Mouse (Mus musculus): Measurements from ENCODE around the gene Chic2.
A peak's percentile ranks its signal among the peaks of the same experiment; 100 is the strongest.

The Chic2 gene

GRCm38 (mm10) chr5:74975507-74975906 is 69.1 kb downstream of the Chic2 start:
- no peak for DNase-seq (ENCODE audit: low spot score in 2 of 2)

- peak; percentile 87 to 88 for DNase-seq (ENCODE audit: low spot score in 2 of 2)
Measured at GRCm38 (mm10) chr5:74974726-74975411, 69.7 kb downstream of the Chic2 start.

- peak; percentile 65 to 67 for DNase-seq (ENCODE audit: low spot score in 2 of 2)
Measured at GRCm38 (mm10) chr5:74974061-74974581, 70.5 kb downstream of the Chic2 start.

GRCm38 (mm10) chr5:74971418-74971817 is 73.2 kb downstream of the Chic2 start:
- no peak for DNase-seq (ENCODE audit: low spot score in 2 of 2)

- no peak for DNase-seq (ENCODE audit: low spot score in 2 of 2)
Measured at GRCm38 (mm10) chr5:74969341-74969740, 75.2 kb downstream of the Chic2 start.

GRCm38 (mm10) chr5:74967882-74968281 is 76.7 kb downstream of the Chic2 start:
- no peak for DNase-seq (ENCODE audit: low spot score in 2 of 2)

- no peak for DNase-seq (ENCODE audit: low spot score in 2 of 2)
Measured at GRCm38 (mm10) chr5:74966891-74967290, 77.7 kb downstream of the Chic2 start.

GRCm38 (mm10) chr5:74962771-74963170 is 81.8 kb downstream of the Chic2 start:
- no peak for DNase-seq (ENCODE audit: low spot score in 2 of 2)

GRCm38 (mm10) chr5:74960840-74961543 is 83.6 kb downstream of the Chic2 start:
- peak in 1 of 2 experiments; percentile 78 for DNase-seq (ENCODE audit: low spot score in 2 of 2)

- DNase-seq (ENCODE audit: low spot score in 2 of 2) = no peak
Measured at GRCm38 (mm10) chr5:74960306-74960705, 84.3 kb downstream of the Chic2 start.

- DNase-seq (ENCODE audit: low spot score in 2 of 2) = no peak
Measured at GRCm38 (mm10) chr5:74957293-74958076, 87.1 kb downstream of the Chic2 start.

GRCm38 (mm10) chr5:74956335-74956734 is 88.2 kb downstream of the Chic2 start:
- no peak for DNase-seq (ENCODE audit: low spot score in 2 of 2)

- no peak for DNase-seq (ENCODE audit: low spot score in 2 of 2)
Measured at GRCm38 (mm10) chr5:74955565-74955964, 89.0 kb downstream of the Chic2 start.

- DNase-seq (ENCODE audit: low spot score in 2 of 2) = no peak
Measured at GRCm38 (mm10) chr5:74952938-74953337, 91.6 kb downstream of the Chic2 start.

GRCm38 (mm10) chr5:74951375-74951774 is 93.2 kb downstream of the Chic2 start:
- DNase-seq (ENCODE audit: low spot score in 2 of 2) = no peak

GRCm38 (mm10) chr5:74949298-74949697 is 95.3 kb downstream of the Chic2 start:
- DNase-seq (ENCODE audit: low spot score in 2 of 2) = no peak

GRCm38 (mm10) chr5:74948482-74948881 is 96.1 kb downstream of the Chic2 start:
- DNase-seq (ENCODE audit: low spot score in 2 of 2) = no peak

All from urinary bladder, postnatal 4 days (tissue).